Mouse (Mus musculus) stomach, embryonic 14.5 days (tissue): ENCODE results near the gene Snrpd2. TPM values are rescaled to one million over a fixed set of nuclear protein-coding genes. Genes with fewer than 3 reads are reported as not detected.

Experiments
- ATAC-seq: fragments of 200-750 bp; cut with Nextera tagmentation; 2 replicates; pipeline ENCODE4 v1.8.0; 2017; ENCODE audit warnings: low read depth, moderate TSS enrichment; ENCODE audit not compliant: insufficient number of reproducible peaks, insufficient read depth, low FRiP score
- H3K27ac ChIP-seq: fragments of 300-500 bp; sonication (generic); 2 replicates; pipeline ENCODE4 v1.5.1; 2014; ENCODE audit warnings: mild to moderate bottlenecking, low read length, moderate library complexity, mixed read lengths
- H3K27me3 ChIP-seq: fragments of 300-500 bp; sonication (generic); 2 replicates; pipeline ENCODE4 v1.6.1; 2014; ENCODE audit warnings: low read length, control low read depth, mixed read lengths; ENCODE audit not compliant: control insufficient read depth, insufficient read depth
- H3K36me3 ChIP-seq: fragments of 300-500 bp; sonication (generic); 2 replicates; pipeline ENCODE4 v1.6.1; 2014; ENCODE audit warnings: mild to moderate bottlenecking, control low read depth, low read length, moderate library complexity, mixed read lengths; ENCODE audit not compliant: control insufficient read depth, insufficient read depth
- H3K4me1 ChIP-seq: fragments of 300-500 bp; sonication (generic); 2 replicates; pipeline ENCODE4 v1.6.1; 2014; ENCODE audit warnings: low read length, control low read depth, mixed read lengths; ENCODE audit not compliant: control insufficient read depth, insufficient read depth
- H3K4me2 ChIP-seq: fragments of 300-500 bp; sonication (generic); replicated peaks from 2 replicates; pipeline ENCODE4 v1.6.1; 2014; ENCODE audit warnings: low read depth, low read length, control low read depth
- H3K4me3 ChIP-seq: fragments of 300-500 bp; sonication (generic); 2 replicates; pipeline ENCODE4 v1.5.1; 2014; ENCODE audit warnings: low read depth, low read length, control low read depth
- H3K9ac ChIP-seq: fragments of 300-500 bp; sonication (generic); replicated peaks from 2 replicates; pipeline ENCODE4 v1.6.1; 2014; ENCODE audit warnings: low read depth, mild to moderate bottlenecking, control low read depth, low read length, moderate library complexity, mixed read lengths
- H3K9me3 ChIP-seq: fragments of 300-500 bp; sonication (generic); 2 replicates; pipeline ENCODE4 v1.6.1; 2016; ENCODE audit warnings: low read depth, low read length, control low read depth; ENCODE audit not compliant: control insufficient read depth
- WGBS: fragments of 180-500 bp; shearing (Covaris S2); extraction: QIAGEN DNeasy Blood & Tissue Kit; methylation state at CpG from one replicate; pipeline ENCODE4 v1.1.7; 2014; 5-methylcytosine and 5-hydroxymethylcytosine counted together
- polyA plus RNA-seq: library from polyadenylated mRNA; unstranded; fragments of >200 nt; fragmentation: Nextera tagmentation; extraction: Ambion mirVana; gene quantifications from 2 replicates; pipeline ENCODE4 v1.2.1, GENCODE M21; 2014

Gene Snrpd2
- polyA plus RNA-seq, 1 experiment from 2014 or later: 161 TPM

DNA sequence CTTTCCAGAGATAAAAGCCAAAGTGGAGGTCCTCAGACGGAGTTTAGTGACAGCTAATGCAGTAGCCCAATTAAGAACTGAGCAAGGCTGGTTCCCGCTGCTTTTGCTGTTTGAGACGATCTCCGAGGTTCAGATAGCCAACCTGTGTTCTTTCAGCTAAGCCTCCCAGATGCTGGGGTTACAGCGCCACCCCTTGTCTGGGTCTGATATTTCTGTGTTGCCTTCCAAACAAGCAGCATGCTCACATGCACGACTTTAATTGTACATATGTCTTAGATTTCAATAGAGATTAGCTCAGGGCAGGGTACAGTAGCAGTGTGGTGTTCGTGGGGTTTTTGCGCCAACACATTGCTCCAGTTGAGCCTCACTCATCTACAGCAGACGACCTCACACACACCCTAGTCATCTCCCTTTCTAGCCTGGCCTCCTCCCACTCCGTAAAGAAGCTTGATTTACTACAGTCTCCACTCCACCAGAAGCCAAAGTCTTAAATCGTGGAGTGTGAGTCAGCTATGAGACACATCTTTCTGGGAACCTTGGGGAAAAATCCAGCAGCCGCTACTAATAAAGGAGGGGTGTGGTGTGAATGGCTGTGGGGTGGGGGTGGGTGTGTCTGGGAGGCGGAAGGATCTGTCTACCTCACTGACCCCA, 6.4 kb downstream of the Snrpd2 start:
- no peak overlapping the region for H3K4me2 ChIP-seq

DNA sequence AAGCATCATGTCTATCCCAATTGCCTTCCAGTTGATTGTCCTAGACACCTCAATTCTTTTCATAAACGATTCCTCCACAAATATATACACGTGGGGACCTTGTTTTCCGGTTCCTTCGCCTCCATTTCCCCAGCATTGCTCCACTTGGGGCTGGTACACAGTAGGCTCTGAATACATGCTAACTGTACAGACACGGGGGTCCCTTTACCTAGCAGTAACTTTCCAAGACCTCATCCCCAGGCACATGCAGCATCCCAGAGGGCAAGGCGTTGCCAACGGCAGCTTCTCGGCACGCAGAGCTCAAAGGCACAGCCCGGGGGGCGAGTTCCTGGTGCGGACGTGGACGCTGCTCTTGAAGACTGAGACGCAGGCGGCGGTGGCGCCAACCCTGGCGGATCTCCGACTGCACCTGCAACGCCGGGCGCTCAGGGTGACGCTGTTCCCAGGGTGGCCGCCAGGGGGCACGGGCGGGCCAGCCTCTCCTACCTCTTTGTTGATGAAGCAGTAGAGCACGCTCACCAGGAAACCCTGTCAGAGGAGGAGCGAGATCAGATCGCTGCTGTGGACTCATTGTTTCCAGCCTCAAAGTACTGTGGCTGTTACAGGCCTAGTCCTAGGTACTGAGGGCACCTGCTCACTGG, 7.8 kb downstream of the Snrpd2 start:
- WGBS: 5% methylated on average over 30 of the region's 30 CpGs
- 0 out of 2 replicates have a peak, but pooled peaks cover 6% of the 10 kb centered on the region for H3K27me3 ChIP-seq
- no peak overlapping the region for H3K9ac ChIP-seq
- 0 out of 2 replicates have a peak overlapping the region, but pooled peaks have one; percentile 2 for H3K4me3 ChIP-seq
- no peaks in the 10 kb centered on the region for H3K9me3 ChIP-seq
- peak overlapping the region; percentile 27 for H3K4me2 ChIP-seq
- H3K36me3 ChIP-seq: peaks cover 18% of the 10 kb centered on the region
- no peak overlapping the region for H3K27ac ChIP-seq
- peaks cover 14% of the 10 kb centered on the region; the same call in 1 of the 2 replicates for H3K4me1 ChIP-seq
- peak; percentile 73 for ATAC-seq

More for the DNA sequence above, 6.4 kb downstream of the Snrpd2 start:
- ATAC-seq: no peak
- no peak overlapping the region for H3K9ac ChIP-seq
- 53% methylated on average over 13 of the region's 13 CpGs for WGBS
- H3K9me3 ChIP-seq: no peaks in the 10 kb centered on the region
- H3K4me3 ChIP-seq: no peak overlapping the region
- H3K4me1 ChIP-seq: peaks cover 14% of the 10 kb centered on the region; the same call in 1 of the 2 replicates
- 0 out of 2 replicates have a peak, but pooled peaks cover 6% of the 10 kb centered on the region for H3K27me3 ChIP-seq
- H3K27ac ChIP-seq: no peak overlapping the region
- peaks cover 27% of the 10 kb centered on the region for H3K36me3 ChIP-seq

DNA sequence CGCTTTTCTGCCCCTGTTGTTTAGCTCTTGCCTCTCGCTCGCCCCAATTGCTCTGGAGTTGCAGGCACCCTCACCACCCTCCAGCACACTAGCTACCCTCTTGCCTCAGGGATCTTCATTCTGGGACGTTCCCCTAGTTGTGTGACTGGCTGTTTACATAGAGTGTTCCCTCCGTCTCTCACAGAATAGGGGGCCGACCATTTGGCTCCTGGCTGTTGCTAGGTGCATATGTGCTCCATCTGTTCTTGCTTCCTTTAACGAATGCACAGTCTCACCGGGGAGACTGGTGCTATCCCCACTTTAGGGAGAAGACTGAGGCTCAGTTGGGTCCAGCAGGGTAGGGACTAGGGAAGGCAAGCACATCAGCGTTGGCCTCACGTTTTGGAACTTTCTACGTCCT, 9.1 kb downstream of the Snrpd2 start:
- Histone ChIP-seq H3K4me2 (no peak overlapping the region), H3K4me1 (peaks cover 16% of the 10 kb centered on the region), H3K9me3 (no peaks in the 10 kb centered on the region), H3K27me3 (0 out of 2 replicates have a peak, but pooled peaks cover 6% of the 10 kb centered on the region), H3K36me3 (peaks cover 6% of the 10 kb centered on the region), H3K27ac (no peak overlapping the region), H3K4me3 (no peak overlapping the region), H3K9ac (no peak overlapping the region)
- WGBS: 55% methylated on average over 11 of the region's 11 CpGs
- no peak for ATAC-seq

DNA sequence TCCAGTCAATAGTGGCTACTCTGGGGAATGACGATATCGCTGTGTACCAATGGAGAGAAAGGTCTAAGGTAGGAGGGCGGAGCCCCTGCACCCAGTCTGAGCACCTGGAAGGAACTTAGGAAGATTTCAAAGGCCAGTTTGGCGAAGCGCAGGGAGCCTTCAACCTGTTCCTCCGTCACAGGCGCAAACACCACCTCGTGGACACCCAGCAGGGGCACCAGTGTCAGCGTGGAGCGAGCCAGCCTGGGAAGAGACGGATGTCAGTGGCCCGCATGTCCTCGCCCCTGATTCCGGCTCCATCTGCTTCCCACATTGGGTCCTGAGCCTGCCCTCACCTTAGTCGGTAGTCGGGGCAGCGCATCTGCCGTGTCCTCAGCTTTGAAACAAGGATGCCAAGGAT, 9.9 kb downstream of the Snrpd2 start:
- no peak for ATAC-seq
- peaks cover 18% of the 10 kb centered on the region for H3K4me1 ChIP-seq
- 12% methylated on average over 18 of the region's 18 CpGs for WGBS
- peak overlapping the region; percentile 74 for H3K4me2 ChIP-seq
- H3K9ac ChIP-seq: no peak overlapping the region
- H3K36me3 ChIP-seq: no peaks in the 10 kb centered on the region; the same call in 1 of the 2 replicates
- H3K4me3 ChIP-seq: peak overlapping the region; percentile 37
- 0 out of 2 replicates have a peak, but pooled peaks cover 6% of the 10 kb centered on the region for H3K27me3 ChIP-seq
- no peaks in the 10 kb centered on the region for H3K9me3 ChIP-seq
- H3K27ac ChIP-seq: no peak overlapping the region

DNA sequence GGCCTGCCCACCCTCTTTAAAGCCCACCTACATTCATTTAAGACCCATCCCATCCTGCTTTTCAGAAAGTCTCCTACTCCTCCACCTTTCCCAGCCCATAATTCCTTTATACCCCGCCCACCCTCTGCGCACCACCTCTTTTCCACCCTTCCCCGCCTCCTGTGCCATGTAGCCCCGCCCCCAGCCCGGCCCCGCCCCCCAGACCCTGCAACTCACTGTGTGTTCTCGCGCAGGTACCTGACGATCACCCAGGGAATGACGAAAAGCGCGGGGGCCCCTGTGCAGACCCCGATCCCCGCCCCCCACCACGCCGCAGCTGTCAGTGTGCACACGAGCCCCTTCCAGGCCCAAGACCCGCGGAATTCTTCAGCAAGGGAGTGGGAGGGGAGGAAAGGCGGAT, 10.6 kb downstream of the Snrpd2 start:
- Histone ChIP-seq H3K9ac (no peak overlapping the region; the same call in 1 of the 2 replicates), H3K9me3 (no peaks in the 10 kb centered on the region), H3K4me1 (peaks cover 25% of the 10 kb centered on the region), H3K4me3 (peak overlapping the region; percentile 37), H3K36me3 (no peaks in the 10 kb centered on the region), H3K4me2 (peak overlapping the region; percentile 74), H3K27me3 (0 out of 2 replicates have a peak, but pooled peaks cover 6% of the 10 kb centered on the region), H3K27ac (no peak overlapping the region)
- ATAC-seq: peak; percentile 48; the same call in 1 of the 2 replicates
- 1% methylated on average over 20 of the region's 20 CpGs for WGBS

DNA sequence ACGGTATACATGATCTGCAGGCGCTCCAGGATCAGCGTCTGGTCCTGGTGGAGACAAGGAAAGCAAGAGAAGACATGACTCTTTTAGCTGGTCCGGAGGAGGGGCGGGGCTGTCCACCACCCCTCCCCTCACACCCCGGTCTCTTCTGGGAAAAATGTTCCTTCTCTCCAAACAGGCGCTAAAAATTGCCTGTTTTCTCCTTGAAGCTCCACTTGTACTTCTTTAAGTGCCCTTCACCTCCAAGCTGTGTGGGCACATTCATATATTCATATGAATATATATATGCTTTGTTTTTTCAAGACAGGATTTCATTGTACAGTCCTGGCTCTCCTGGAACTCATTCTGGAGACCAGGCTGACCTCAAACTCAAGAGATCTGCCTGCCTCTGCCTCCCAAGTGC, 13.4 kb downstream of the Snrpd2 start:
- H3K4me1 ChIP-seq: peaks cover 24% of the 10 kb centered on the region
- H3K27ac ChIP-seq: no peak overlapping the region
- WGBS: 87% methylated on average over 7 of the region's 7 CpGs
- H3K27me3 ChIP-seq: 0 out of 2 replicates have a peak, but pooled peaks cover 6% of the 10 kb centered on the region
- no peak for ATAC-seq
- no peak overlapping the region for H3K4me2 ChIP-seq
- H3K36me3 ChIP-seq: no peaks in the 10 kb centered on the region
- H3K4me3 ChIP-seq: no peak overlapping the region
- no peak overlapping the region for H3K9ac ChIP-seq
- H3K9me3 ChIP-seq: no peaks in the 10 kb centered on the region

DNA sequence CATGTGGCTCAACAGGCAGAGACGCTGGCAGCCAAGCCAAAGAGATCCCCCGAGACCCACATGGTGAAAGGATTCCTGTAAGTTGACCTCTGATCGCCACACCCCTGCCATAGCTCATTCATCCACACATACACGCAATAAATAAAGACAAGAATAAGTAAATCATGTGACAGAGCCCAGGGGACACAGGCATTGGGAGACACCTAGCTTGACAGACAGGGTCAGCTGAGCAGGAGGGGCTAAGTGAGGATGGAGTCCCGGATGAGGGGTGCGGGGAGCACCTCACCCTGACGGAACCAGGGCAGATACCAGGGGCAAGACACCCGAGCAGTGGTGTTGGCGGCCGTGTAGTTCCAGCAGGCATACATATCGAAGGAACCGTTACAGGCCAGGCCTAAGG, 14.2 kb downstream of the Snrpd2 start:
- 15% methylated on average over 12 of the region's 12 CpGs for whole genome bisulfite sequencing
- Histone ChIP-seq H3K36me3 (no peaks in the 10 kb centered on the region), H3K9me3 (no peaks in the 10 kb centered on the region), H3K9ac (no peak overlapping the region), H3K27me3 (0 out of 2 replicates have a peak, but pooled peaks cover 6% of the 10 kb centered on the region), H3K4me2 (peak overlapping the region; percentile 25), H3K4me1 (peaks cover 24% of the 10 kb centered on the region), H3K4me3 (no peak overlapping the region), H3K27ac (no peak overlapping the region)
- ATAC-seq: no peak; the same call in 1 of the 2 replicates

DNA sequence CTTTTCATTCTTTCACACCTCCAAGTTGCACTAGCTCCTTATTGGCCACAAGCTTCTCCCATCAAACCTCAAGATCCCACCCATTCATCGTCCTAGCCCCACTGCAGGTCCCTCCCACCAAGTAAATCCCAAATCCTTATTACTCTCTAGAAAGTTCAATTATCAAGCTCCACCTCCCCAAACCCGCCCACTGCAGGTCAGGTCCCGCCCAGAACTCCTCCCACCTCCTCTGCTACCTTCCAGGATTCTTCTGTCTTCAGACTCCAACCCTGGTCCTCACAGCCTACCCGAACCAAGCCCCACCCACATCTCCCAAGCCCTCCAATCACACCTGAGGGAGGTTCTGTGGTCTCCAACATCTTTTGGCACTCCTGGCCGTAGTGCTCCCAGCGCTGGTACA, 14.7 kb downstream of the Snrpd2 start:
- Histone ChIP-seq H3K4me1 (peaks cover 24% of the 10 kb centered on the region), H3K4me3 (no peak overlapping the region), H3K9me3 (no peaks in the 10 kb centered on the region), H3K9ac (no peak overlapping the region), H3K27ac (no peak overlapping the region), H3K4me2 (peak overlapping the region; percentile 25), H3K27me3 (0 out of 2 replicates have a peak, but pooled peaks cover 6% of the 10 kb centered on the region), H3K36me3 (no peaks in the 10 kb centered on the region)
- peak; percentile 57 for ATAC-seq
- 0% methylated on average over 6 of the region's 6 CpGs for WGBS
